Comparison of ENCODE assay signal across 14 mouse cellular contexts in genomic region chr1:127347878-127348620, GRCm38 (mm10).
DNase-seq lines count a peak whose midpoint lies in the region; ATAC-seq lines count a peak whose summit lies in the region.
"Had no signal": no experiment of that assay in that cellular context is flagged by ENCODE, and none has a peak within 500 bp of the region (broad histone marks: within the 10 kb centered on the region; RNA-seq: fewer than 3 reads in every experiment).

No protein-coding gene starts in this region.

- 0 out of 2 replicates have a peak, but pooled peaks cover 10% of the 10 kb centered on the region for H3K4me1 ChIP-seq in embryonic facial prominence, embryonic 15.5 days
- H3K4me1 ChIP-seq: lung, embryonic 15.5 days had no signal

- intact Hi-C loops in heart, postnatal 25 days (cut with DNase I): no loop called here
- intact Hi-C loops in heart, postnatal 10 days (cut with DNase I): loop anchor here (10.0 kb wide), 1 partner anchor 143 kb away; the partner anchor contains the start of gene Mgat5

- peak; percentile 90 for DNase-seq in heart, adult 11 months
- no peak for DNase-seq in heart, postnatal 25 days (ENCODE audit: low spot score)
- peak; percentile 34 for DNase-seq in 416B (ENCODE audit: low read depth)
- peak; percentile 38 to 44 for DNase-seq in heart, postnatal 10 days
- DNase-seq in cerebellum, adult 8-10 months: no peak
- DNase-seq in frontal cortex, postnatal 36 days (ENCODE audit: low spot score in 2 of 2): no peak
- no peak for DNase-seq in ovary, postnatal 36 days (ENCODE audit: low spot score)

- H3K4me2 ChIP-seq in embryonic facial prominence, embryonic 15.5 days (replicated peaks): no peak overlapping the region
- H3K4me2 ChIP-seq: lung, embryonic 15.5 days; midbrain, embryonic 11.5 days had no signal

- no peaks in the 10 kb centered on the region for H3K36me3 ChIP-seq in embryonic facial prominence, embryonic 15.5 days
- H3K36me3 ChIP-seq: forebrain, embryonic 10.5 days; lung, embryonic 15.5 days had no signal

- H3K27ac ChIP-seq in embryonic facial prominence, embryonic 15.5 days (replicated peaks): peak overlapping the region; percentile 58; the same call in 1 of the 2 replicates
- H3K27ac ChIP-seq: forebrain, embryonic 10.5 days; lung, embryonic 15.5 days had no signal

- H3K9ac ChIP-seq in embryonic facial prominence, embryonic 15.5 days: no peak overlapping the region
- H3K9ac ChIP-seq: lung, embryonic 15.5 days had no signal

- no peaks in the 10 kb centered on the region for H3K27me3 ChIP-seq in embryonic facial prominence, embryonic 15.5 days
- H3K27me3 ChIP-seq: CH12.LX; lung, embryonic 15.5 days had no signal

- no peaks in the 10 kb centered on the region for H3K9me3 ChIP-seq in embryonic facial prominence, embryonic 15.5 days (replicated peaks)
- H3K9me3 ChIP-seq: forebrain, embryonic 10.5 days; lung, embryonic 15.5 days had no signal

- no peak overlapping the region for H3K4me3 ChIP-seq in embryonic facial prominence, embryonic 15.5 days (replicated peaks)
- H3K4me3 ChIP-seq: forebrain, embryonic 10.5 days; lung, embryonic 15.5 days had no signal

- ATAC-seq in embryonic facial prominence, embryonic 15.5 days (ENCODE audit: insufficient number of reproducible peaks, low FRiP score, low TSS enrichment, low read depth): peak; percentile 65; the same call in 1 of the 2 replicates
- ATAC-seq: activated CD4-positive, CD25-positive, alpha-beta regulatory T cell, adult 4 months; intestine, embryonic 16.5 days had no signal

- WGBS in embryonic facial prominence, embryonic 15.5 days: 77% methylated on average over 3 of the region's 3 CpGs

Comparison
In these comparisons a context has a peak if more than half of its experiments do, and no peak if none do; other contexts are left out.
1. DNase-seq: peak in heart, adult 11 months (single experiment), 416B (single experiment) and heart, postnatal 10 days (2 of 2); none in heart, postnatal 25 days (single experiment), cerebellum, adult 8-10 months (single experiment), frontal cortex, postnatal 36 days (0 of 2) and ovary, postnatal 36 days (single experiment).